Mouse (Mus musculus) kidney, adult 2 months (tissue): ENCODE measurements around the gene Helq.

Experiments
- CTCF ChIP-seq: fragments of 200-500 bp; conservative IDR thresholded peaks from 2 replicates; pipeline ENCODE4 v1.5.1; 2011; ENCODE audit warnings: low read depth, mild to moderate bottlenecking, control low read depth, low read length, moderate library complexity, mixed read lengths; ENCODE audit not compliant: insufficient read depth, insufficient read length
- POLR2A ChIP-seq: fragments of 200-500 bp; IDR thresholded peaks from one replicate; pipeline ENCODE4 v1.6.1; 2011; ENCODE audit warnings: low read depth, low read length, control low read depth

DNA sequence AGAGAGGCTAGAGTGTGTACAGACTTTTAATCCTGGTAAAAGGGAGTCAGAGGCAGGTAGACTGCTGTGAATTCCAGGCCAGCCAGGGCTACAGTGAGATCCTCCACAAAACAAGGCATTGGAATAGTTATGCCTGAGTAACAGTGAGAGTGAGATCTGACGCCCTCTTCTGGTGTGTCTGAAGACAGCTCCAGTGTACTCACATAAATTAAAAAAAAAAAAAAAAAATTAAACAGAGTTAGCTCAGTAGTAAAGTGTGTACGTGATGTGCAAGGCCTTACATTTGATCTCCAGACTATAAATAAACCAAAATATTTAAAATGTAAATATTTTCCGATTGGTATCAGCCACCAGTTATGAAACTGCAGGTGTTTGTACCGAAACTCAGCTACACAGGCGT lies 4.3 kb downstream of the Helq start:
- TF ChIP-seq CTCF (no peak), POLR2A (no peak)
